Mouse (Mus musculus) kidney, postnatal 4 days (tissue): Measurements from ENCODE around the gene Ccdc142.

Experiments used
- DNase-seq, 2 experiments: peaks; one replicate each; pipeline ENCODE4 v3.0.0; 2021; ENCODE audit warnings: mixed read lengths in 2 of 2

The Ccdc142 gene

GRCm38 (mm10) chr6:83118369-83118768 lies 17.0 kb downstream of the Ccdc142 start:
- DNase-seq, result peak in 1 of 2 experiments; percentile 11

DNA sequence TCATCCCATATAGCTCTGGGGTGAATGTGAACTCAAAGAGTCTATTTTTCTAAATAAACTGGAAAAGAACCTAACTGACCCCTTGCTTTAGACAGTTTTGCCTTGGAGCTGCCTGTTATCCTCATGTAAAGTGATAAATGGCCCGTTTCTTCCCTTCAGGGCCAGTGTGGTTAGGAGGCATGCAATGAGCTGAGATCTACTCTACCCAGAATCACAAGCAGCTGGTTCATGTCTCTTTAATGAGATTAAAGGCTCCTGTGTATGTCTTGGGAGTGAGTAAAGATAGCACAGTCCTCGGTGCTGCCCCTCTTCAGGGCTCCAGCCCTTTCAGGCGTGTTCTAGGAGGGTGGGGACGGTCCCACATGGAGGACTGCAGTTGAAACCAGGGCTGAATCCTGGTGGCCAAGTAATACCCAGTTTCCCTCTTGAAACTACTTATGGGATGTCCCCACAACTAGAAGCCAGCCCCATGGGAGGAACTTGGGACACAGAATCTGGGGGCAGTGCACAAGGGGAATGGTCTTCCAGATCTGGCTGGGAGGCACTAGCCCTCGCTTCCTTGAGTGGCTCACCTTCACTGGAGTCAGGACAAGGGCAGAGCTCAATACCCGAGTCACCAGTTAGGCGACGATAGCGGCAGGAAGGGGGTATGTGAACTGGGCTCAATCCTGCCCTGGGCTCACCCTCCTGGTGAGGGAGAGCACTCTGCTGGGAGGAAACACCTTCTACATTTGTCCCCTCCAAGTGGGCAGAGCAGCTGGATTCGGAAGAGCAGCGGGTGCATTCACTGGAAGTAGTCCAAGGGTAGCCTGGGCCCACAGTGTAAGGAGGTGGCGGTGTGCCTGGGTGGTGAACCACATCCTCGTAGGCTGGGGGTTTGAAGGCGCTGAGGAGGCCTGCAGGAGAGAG lies 17.7 kb downstream of the Ccdc142 start:
- DNase-seq, result peak in 1 of 2 experiments; percentile 3

DNA sequence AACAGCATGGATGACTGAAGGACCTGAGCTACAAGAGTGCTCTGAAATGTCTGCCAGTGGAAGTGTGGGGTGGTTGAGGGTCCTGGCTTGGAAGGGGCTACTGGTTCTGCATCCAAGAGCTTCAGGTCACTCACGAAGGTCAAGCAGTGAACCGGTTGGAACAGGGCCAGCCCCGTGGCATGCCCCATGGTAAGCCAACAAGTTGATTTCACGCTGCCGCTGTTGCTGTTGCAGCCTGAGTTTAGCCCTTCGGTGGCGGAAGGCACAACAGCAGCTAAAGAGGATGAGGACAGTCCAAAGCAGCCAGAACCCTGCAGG lies 18.3 kb downstream of the Ccdc142 start:
- DNase-seq, result peak; percentile 48 to 59

GRCm38 (mm10) chr6:83120930-83121862 lies 19.8 kb downstream of the Ccdc142 start, which contains the start of gene Wbp1:
TSS of gene Wbp1 (minus strand) at chr6:83121559.
- DNase-seq, result peak; percentile 88 to 94

DNA sequence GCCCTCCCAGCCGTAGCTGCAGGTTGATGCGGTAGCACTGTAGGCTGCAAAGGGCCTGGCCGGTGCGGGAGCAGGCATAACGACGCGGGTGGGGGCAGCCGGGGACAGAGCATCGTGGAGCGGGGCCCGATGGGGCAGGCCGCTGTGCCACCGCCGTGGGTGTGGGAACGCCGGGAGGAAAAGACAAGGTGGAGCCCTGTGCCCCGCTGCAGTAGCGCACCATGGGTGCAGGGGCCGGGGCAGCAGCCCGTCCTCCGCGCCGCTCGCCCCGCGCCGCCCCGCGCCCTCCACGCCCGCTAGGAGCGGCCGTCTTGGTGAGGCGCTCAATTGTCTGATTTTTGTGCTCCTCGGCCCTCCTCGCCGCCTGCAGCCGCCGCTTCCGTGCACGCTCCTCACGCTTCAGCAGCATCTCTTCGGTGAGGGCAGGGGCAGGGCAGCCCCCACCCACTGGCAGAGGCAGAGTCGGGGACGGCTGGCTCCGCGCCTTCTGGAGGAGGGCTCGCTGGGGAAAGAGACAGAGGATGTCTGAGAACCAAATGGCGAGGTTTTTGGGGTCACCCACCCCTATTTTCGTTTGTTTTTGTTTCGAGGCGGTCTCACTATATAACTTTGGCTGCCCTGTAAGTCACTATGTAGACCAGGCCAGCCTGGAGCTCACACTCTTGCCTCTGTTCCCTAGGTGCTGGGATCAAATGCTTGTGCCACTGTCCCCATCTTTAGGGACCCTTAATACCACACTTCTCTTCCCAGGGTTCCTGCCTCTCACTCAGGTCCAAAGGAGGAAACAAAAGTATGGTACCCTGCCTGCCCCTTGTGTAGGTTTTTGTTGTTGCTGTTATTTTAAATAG lies 20.7 kb downstream of the Ccdc142 start:
- peak; percentile 48 to 62 for DNase-seq

DNA sequence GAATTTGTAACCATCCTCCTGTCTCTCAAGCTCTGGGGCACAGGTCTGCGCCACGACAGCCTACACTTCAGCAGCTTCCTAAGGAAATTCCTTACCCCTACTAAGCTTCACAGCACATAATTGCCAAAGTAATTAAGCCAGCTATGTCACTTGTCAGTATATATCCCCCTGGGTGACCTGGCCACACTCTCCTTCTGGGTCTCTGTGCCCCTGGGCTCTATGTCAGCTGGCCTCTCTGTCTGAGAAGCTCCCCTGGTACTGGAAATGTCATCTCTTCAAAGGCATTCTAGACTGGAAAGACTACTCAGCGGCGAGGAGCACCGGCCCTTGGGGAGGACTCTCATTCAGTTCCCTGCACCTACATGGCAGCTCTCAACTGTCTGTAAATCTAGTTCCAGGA lies 21.6 kb downstream of the Ccdc142 start:
- no peak for DNase-seq

DNA sequence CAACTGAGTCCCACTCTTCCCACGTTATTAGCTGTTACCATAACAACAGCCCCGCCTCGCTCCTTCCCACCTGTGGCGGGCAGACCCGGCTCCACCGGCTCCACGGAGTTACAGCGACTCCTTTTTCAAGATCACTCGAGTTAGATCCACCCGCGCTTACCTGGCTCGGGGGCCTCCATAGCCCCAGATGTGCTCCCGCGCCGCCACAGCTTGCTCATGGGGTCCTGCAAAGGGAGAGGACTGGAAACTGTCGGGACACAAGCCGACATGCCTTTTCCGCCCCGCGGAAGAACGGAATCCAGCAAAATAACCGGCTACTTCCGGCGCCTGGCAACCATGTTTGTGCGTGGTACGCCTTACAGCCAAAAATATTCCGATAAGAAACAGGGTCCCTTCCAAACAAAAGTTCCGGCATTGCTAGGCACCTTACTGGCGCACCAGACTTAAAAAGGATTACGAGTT lies 23.5 kb downstream of the Ccdc142 start:
- peak; percentile 92 to 95 for DNase-seq

DNA sequence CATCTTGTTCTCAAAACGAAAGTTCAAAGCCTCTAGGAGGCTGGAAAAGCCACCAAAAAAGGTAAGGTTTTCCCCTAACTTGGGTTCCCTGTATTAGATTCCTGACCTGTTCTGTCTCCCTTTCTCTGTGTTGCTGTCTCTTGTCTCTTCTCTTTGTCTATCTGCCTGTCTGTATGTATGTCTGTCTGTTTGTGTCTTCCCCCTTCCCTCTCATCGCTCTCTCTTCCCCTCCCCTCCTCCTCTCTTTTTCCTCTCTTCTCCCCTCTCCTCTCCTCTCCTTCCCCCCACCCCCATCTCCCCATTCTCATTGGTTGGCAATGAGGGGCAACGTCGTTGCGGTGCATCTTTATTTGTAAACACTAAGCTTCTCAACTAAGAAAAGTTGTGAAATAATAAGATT lies 23.9 kb downstream of the Ccdc142 start, which contains the start of gene Ino80b:
Ino80b (minus strand) TSS at position 101 of the 400 bp plus-strand sequence.
- no peak for DNase-seq

GRCm38 (mm10) chr6:83127419-83127818 lies 26.0 kb downstream of the Ccdc142 start:
- no peak for DNase-seq

- peak; percentile 49 to 67 for DNase-seq
Observed at GRCm38 (mm10) chr6:83131469-83132034, 30.2 kb downstream of the Ccdc142 start.

DNA sequence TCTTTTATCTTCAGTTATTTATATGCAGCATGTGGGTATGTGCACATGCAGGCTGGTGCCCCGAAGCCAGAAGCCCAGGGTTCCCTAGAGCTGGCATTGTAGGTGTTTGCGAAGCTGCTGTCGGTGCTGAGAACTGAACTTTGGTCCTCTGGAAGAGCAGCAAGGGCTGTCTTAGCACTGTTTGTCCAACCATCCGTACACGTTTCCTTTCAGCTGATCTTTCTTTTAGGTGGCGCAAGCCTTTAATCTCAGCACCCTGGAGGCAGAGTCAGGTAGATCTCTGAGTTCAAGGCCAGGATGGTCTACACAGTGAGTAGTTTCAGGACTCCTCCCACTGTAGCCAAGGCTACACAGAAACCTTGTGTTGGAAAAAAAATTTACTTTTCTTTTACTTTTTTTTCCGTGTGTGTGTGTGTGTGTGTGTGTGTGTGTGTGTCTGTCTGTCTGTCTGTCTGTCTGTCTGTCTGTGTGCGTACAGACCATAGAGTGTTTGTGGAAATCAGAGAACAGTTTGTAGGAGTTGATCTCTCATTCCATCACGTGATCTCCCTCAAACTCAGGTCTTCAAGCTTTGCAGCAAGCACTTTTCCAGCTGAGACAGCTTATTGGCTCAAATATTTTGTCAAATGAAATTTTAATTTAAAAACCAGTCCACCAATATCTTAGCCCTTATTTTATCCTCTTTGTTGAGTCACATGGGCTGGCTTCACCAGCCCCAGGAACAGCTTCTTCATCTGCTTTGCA lies 30.9 kb downstream of the Ccdc142 start:
- no peak for DNase-seq

GRCm38 (mm10) chr6:83134226-83134625 lies 32.8 kb downstream of the Ccdc142 start:
- DNase-seq, result no peak

DNA sequence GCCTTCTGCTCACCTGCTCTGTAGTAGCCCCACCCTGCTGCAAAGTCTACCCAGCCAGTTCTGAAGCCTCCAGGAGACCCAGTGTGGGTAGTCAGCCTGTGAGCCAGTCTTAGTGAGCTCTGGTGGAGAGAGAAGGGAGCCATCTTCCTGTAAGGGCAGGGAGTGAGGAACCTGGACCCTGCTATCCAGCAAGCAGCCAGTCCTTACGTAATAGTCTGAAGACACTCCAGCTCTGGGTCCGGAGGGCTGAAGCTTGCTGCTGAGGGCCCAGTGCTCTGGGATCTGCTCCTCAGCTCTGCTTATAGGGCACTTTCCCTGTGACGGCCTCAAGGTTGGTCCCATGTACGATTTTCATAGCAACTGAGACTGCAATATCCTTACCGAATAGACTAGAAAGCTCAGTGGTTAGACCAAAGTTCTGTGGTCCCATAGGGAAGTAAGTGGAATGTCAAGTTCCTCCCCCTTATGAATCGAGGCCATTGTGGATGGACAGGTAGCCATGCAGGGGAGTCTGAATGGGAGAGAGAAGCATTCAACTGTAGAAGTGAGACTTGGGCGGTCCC lies 33.6 kb downstream of the Ccdc142 start, which contains the start of gene Rtkn:
Rtkn (plus strand) TSS at position 513 of the 563 bp plus-strand sequence.
- DNase-seq, result peak in 1 of 2 experiments; percentile 38

- DNase-seq, result peak; percentile 63 to 76
Observed at GRCm38 (mm10) chr6:83135571-83136161, 34.3 kb downstream of the Ccdc142 start.

DNA sequence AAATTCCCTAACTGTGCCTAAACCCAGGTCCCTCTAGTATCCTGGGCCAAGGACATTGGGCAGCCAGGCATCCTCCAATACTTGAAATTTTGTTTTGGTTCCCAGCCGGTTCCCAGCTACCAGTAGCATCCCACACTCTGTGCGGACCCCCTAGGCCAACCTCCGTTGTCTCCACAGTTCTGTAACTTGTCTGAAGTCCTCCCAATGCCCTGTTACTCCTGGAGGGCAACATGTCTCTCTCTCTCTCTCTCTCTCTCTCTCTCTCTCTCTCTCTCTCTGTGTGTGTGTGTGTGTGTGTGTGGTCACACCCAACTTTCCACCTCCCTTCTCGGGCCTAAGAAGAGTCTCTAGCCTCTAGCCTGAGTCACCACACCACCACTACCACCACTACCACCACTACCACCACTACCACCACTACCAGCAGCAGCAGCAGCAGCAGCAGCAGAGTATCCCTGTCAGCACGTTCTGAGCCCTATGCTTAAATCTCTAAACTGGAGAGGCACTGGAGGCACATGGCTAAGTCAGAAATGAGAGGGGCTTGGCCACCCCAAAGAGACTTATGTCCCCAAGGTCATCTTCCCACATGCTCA lies 35.0 kb downstream of the Ccdc142 start:
- no peak for DNase-seq

DNA sequence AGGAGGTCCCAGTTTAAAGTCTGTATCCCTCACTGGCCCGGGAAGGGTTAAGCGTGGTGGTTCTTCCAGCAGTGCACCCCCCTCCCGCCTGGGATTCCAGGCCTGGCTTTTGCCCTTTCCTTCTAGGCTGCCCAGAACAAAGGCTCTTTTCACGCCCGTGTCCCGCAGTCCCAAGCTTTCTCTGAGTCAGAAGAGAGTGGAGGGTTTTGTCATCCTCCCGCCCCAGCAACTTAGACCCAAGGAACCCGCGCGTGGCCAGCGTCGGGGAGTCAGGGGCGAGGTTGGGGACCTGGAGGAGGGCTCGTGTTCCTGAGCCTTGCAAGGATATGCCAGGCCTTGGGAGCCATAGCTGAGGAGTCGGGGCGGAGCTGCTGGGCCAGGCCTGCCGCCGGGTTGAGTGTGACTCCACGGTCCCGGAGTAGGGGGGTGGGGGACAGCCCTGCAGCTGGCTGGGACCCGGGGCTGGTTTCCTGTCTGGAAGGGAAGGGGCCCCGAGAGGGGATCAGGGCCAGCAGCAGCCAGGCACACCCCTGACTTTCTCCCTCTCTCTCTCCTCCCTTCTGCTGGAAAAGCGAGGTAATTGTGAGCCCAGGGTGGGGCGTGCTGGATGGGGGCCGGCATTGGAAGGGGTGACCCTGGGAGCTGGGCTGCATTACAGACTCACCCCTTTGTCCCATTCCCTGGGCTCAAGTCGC lies 35.6 kb downstream of the Ccdc142 start:
- DNase-seq, result peak; percentile 82 to 91

GRCm38 (mm10) chr6:83137576-83137950 lies 36.2 kb downstream of the Ccdc142 start:
- peak; percentile 97 for DNase-seq

- peak; percentile 64 to 77 for DNase-seq
Observed at GRCm38 (mm10) chr6:83138056-83138455, 36.7 kb downstream of the Ccdc142 start.

GRCm38 (mm10) chr6:83140044-83140443 lies 38.6 kb downstream of the Ccdc142 start:
- DNase-seq, result no peak
